Mouse (Mus musculus) stomach, postnatal 0 days (tissue): Measurements from ENCODE around the gene Ptdss2. TPM values are rescaled to one million over a fixed set of nuclear protein-coding genes. Genes with fewer than 3 reads are reported as not detected.

Experiments used
- ATAC-seq: fragments of 200-750 bp; cut with Nextera tagmentation; 2 replicates; pipeline ENCODE4 v1.8.0; 2017; ENCODE audit not compliant: low FRiP score, low TSS enrichment
- DNase-seq: peaks from one replicate; pipeline ENCODE4 v3.0.0-alpha.2; 2016; ENCODE audit warnings: low spot score
- H3K27ac ChIP-seq: fragments of 300-500 bp; sonication (generic); replicated peaks from 2 replicates; pipeline ENCODE4 v1.5.1; 2014; ENCODE audit warnings: mild to moderate bottlenecking, control low read depth
- H3K27me3 ChIP-seq: fragments of 300-500 bp; sonication (generic); 2 replicates; pipeline ENCODE4 v1.6.1; 2014; ENCODE audit warnings: low read length; ENCODE audit not compliant: control insufficient read depth, insufficient read depth
- H3K36me3 ChIP-seq: fragments of 300-500 bp; sonication (generic); 2 replicates; pipeline ENCODE4 v1.6.1; 2014; ENCODE audit warnings: low read length, mixed read lengths; ENCODE audit not compliant: control insufficient read depth, insufficient read depth
- H3K4me1 ChIP-seq: fragments of 300-500 bp; sonication (generic); replicated peaks from 2 replicates; pipeline ENCODE4 v1.6.1; 2014; ENCODE audit warnings: antibody characterized with exemption; ENCODE audit not compliant: control insufficient read depth, insufficient read depth
- H3K4me2 ChIP-seq: fragments of 300-500 bp; sonication (generic); replicated peaks from 2 replicates; pipeline ENCODE4 v1.6.1; 2014; ENCODE audit warnings: low read depth, mild to moderate bottlenecking, control low read depth, moderate library complexity
- H3K4me3 ChIP-seq: fragments of 300-500 bp; sonication (generic); 2 replicates; pipeline ENCODE4 v1.5.1; 2014; ENCODE audit warnings: low read depth, low read length, control low read depth
- H3K9ac ChIP-seq: fragments of 300-500 bp; sonication (generic); 2 replicates; pipeline ENCODE4 v1.6.1; 2014; ENCODE audit warnings: mild to moderate bottlenecking, low read length, control low read depth, mixed read lengths
- H3K9me3 ChIP-seq: fragments of 300-500 bp; sonication (generic); 2 replicates; pipeline ENCODE4 v1.6.1; 2016; ENCODE audit warnings: low read length; ENCODE audit not compliant: control insufficient read depth
- CTCF ChIP-seq: IDR thresholded peaks from 2 replicates; pipeline ENCODE4 v1.5.1; 2016; ENCODE audit warnings: antibody characterized with exemption, low read depth, mild to moderate bottlenecking, moderate library complexity
- EP300 ChIP-seq: optimal IDR thresholded peaks from 2 replicates; pipeline ENCODE3; 2016; ENCODE audit warnings: antibody characterized with exemption
- WGBS: fragments of 180-500 bp; shearing (Covaris S2); extraction: QIAGEN DNeasy Blood & Tissue Kit; methylation state at CpG from one replicate; pipeline ENCODE4 v1.1.7; 2014; 5-methylcytosine and 5-hydroxymethylcytosine counted together
- polyA plus RNA-seq: library from polyadenylated mRNA; unstranded; fragments of >200 nt; fragmentation: Nextera tagmentation; extraction: Ambion mirVana; gene quantifications from 2 replicates; pipeline ENCODE4 v1.2.1, GENCODE M21; 2015

Ptdss2 gene
- polyA plus RNA-seq: 21.6 and 22.9 TPM in 2 replicates

GRCm38 (mm10) chr7:141122245-141122644, at the start of gene Ptdss2:
Ptdss2 (plus strand) TSS chr7:141122382.
- Histone ChIP-seq H3K9me3 (no peaks in the 10 kb centered on the region), H3K4me1 (peaks cover 3% of the 10 kb centered on the region), H3K9ac (peak within 1 kb of the TSS; percentile 56), H3K36me3 (no peaks in the 10 kb centered on the region), H3K27ac (peak within 1 kb of the TSS; percentile 77), H3K4me3 (peak within 1 kb of the TSS; percentile 54), H3K4me2 (peak within 1 kb of the TSS; percentile 72), H3K27me3 (no peaks in the 10 kb centered on the region)
- peak; percentile 35 for DNase-seq
- no peak for ATAC-seq
- no peak for TF ChIP-seq EP300
- no peak for TF ChIP-seq CTCF
- 38% methylated on average over 14 of the region's 14 CpGs for WGBS

DNA sequence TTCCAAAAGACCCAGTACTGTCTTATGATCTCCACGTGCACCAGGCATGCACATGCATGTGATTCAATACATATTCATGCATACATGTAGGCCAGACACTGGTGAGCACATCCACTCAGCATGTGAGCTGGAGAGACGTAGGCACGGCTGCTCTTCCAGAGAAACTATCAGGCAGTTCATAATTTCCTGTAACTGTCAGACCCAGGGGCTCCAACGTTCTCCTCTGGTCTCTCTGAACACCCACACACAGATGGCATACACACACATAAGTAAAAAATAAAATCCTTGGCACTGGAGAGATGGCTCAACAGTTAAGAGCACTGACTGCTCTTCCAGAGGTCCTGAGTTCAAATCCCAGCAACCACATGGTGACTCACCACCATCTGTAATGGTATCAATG, 48.4 kb upstream of the Ptdss2 start:
- no peak overlapping the region for H3K27ac ChIP-seq
- H3K9ac ChIP-seq: no peak overlapping the region
- H3K36me3 ChIP-seq: no peaks in the 10 kb centered on the region
- ATAC-seq (no peak), DNase-seq (no peak)
- no peak overlapping the region for H3K4me2 ChIP-seq
- no peaks in the 10 kb centered on the region for H3K27me3 ChIP-seq
- WGBS: 73% methylated on average over 4 of the region's 4 CpGs
- no peaks in the 10 kb centered on the region for H3K4me1 ChIP-seq
- no peak overlapping the region for H3K4me3 ChIP-seq
- no peaks in the 10 kb centered on the region for H3K9me3 ChIP-seq
- TF ChIP-seq CTCF (no peak), EP300 (no peak)

DNA sequence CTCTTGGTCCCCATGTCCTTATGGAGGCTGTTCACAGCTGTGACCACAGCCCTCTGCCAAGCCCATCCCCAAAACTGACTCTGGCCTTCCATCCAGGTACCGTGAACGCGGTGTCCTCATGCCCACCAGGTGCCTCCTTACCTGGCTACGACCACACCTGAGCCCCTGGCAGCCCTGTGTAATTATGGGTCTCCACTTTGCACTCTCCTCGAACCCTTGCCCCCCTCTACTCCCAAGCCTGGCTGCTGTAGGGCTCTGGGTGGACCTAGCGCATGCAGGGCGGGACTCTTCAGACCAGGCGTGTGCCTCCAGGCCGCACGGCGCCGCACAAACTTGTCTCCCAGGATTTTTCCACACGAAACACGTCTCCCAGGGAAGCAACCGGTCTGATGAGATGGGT, 44.3 kb upstream of the Ptdss2 start, which contains the start of gene Pkp3:
Gene Pkp3, plus strand, starts transcription at position 378 of the 400 bp plus-strand sequence.
- WGBS: 77% methylated on average over 15 of the region's 15 CpGs
- peak within 1 kb of the TSS; percentile 72 for H3K9ac ChIP-seq
- H3K36me3 ChIP-seq: no peaks in the 10 kb centered on the region
- DNase-seq (no peak), ATAC-seq (no peak)
- H3K4me3 ChIP-seq: peak within 1 kb of the TSS; percentile 15; the same call in 1 of the 2 replicates
- H3K4me2 ChIP-seq: peak within 1 kb of the TSS; percentile 53
- H3K9me3 ChIP-seq: no peaks in the 10 kb centered on the region
- H3K27ac ChIP-seq: peak within 1 kb of the TSS; percentile 93
- no peaks in the 10 kb centered on the region for H3K4me1 ChIP-seq
- no peak for TF ChIP-seq CTCF
- no peak for TF ChIP-seq EP300
- H3K27me3 ChIP-seq: no peaks in the 10 kb centered on the region

GRCm38 (mm10) chr7:141078876-141079275, 43.3 kb upstream of the Ptdss2 start:
- ATAC-seq: no peak
- Histone ChIP-seq H3K9ac (peak overlapping the region; percentile 72; the same call in 1 of the 2 replicates), H3K36me3 (0 out of 2 replicates have a peak, but pooled peaks cover 3% of the 10 kb centered on the region), H3K27ac (peak overlapping the region; percentile 93), H3K9me3 (no peaks in the 10 kb centered on the region), H3K4me3 (no peak overlapping the region), H3K27me3 (no peaks in the 10 kb centered on the region), H3K4me1 (no peaks in the 10 kb centered on the region), H3K4me2 (peak overlapping the region; percentile 53)
- DNase-seq: no peak
- TF ChIP-seq EP300: peak; percentile 16
- TF ChIP-seq CTCF: no peak
- WGBS: 60% methylated on average over 4 of the region's 4 CpGs

GRCm38 (mm10) chr7:141079481-141080449, 42.4 kb upstream of the Ptdss2 start:
- H3K4me2 ChIP-seq: peak overlapping the region; percentile 53
- DNase-seq: peak; percentile 88
- no peaks in the 10 kb centered on the region for H3K27me3 ChIP-seq
- H3K4me1 ChIP-seq: no peaks in the 10 kb centered on the region
- H3K4me3 ChIP-seq: peak overlapping the region; percentile 47
- H3K9me3 ChIP-seq: no peaks in the 10 kb centered on the region
- H3K36me3 ChIP-seq: 0 out of 2 replicates have a peak, but pooled peaks cover 3% of the 10 kb centered on the region
- ATAC-seq: peak; percentile 85
- peak overlapping the region; percentile 72 for H3K9ac ChIP-seq
- TF ChIP-seq EP300: peak; percentile 16
- no peak for TF ChIP-seq CTCF
- WGBS: 26% methylated on average over 34 of the region's 34 CpGs
- H3K27ac ChIP-seq: peak overlapping the region; percentile 93
